Mouse (Mus musculus): ENCODE results near the gene Sbno2.
A peak's percentile ranks its signal among the peaks of the same experiment; 100 is the strongest.

Sbno2 gene

DNA sequence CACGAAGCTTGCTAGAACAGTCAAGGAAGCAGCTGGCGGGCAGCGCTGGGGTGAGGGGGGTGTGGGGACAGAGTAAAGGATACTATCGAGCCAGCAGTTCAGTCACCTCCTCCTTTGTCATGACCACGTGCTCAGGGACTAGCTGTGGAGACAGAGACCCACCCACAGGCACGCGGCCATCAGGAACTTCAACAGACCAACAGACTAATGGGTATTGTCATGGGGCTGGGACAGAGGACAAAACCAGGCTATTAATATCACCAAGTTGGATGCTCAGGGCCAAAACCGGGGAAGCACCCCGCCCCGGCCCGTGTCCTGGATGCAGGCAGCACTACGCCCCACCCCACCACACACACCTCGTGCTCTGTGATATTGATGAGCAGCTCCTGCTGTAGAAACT, 68.5 kb downstream of the Sbno2 start:
- no peak for DNase-seq (ENCODE audit: low spot score in 2 of 2)

DNA sequence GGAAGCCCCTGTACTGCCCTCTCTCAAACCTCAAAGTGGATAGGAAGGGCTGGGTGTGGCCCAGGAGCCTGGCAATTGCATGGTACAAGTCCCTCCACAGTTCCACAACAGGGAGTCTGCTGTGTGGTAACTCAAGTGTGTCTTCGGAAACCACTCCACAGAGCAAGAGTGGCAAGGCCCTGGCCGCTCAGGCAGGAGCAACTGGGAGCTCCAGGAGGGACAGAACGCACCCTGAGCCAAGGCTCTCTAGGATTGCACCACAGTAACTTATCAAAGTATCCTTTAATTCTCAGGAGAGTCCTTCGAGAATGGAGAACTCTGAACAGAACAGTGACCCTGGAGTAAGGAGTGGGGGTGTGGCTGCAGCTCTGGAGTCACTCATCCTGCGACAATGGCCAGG, 69.7 kb downstream of the Sbno2 start:
- DNase-seq (ENCODE audit: low spot score in 2 of 2), result no peak

DNA sequence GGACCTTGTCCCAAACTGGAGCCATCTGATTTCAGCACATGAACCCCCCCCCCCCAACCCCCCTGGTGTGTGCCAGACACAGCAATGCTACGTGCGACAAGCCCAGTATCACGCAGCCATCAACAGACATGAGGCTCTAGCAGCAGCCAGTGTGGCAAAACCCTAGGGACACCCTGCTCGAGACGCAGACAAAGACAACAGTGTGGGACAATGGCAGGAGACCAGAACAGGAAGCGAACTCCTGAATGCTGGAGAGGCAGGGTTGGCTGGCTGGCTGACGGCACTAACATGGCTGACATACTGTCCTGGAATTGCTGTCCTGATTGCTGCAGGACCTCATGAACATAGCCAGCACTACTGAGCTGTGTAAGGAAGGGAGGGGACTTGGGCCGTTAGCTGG, 70.2 kb downstream of the Sbno2 start:
- DNase-seq (ENCODE audit: low spot score in 2 of 2), result no peak

- DNase-seq (ENCODE audit: low spot score in 2 of 2), result no peak
Measured at GRCm38 (mm10) chr10:80033511-80034391, 71.6 kb downstream of the Sbno2 start.

GRCm38 (mm10) chr10:80032799-80033480, 72.4 kb downstream of the Sbno2 start:
- peak in 1 of 2 experiments; percentile 65 for DNase-seq (ENCODE audit: low spot score in 2 of 2)

GRCm38 (mm10) chr10:80030736-80031135, 74.6 kb downstream of the Sbno2 start:
- no peak for DNase-seq (ENCODE audit: low spot score in 2 of 2)

DNA sequence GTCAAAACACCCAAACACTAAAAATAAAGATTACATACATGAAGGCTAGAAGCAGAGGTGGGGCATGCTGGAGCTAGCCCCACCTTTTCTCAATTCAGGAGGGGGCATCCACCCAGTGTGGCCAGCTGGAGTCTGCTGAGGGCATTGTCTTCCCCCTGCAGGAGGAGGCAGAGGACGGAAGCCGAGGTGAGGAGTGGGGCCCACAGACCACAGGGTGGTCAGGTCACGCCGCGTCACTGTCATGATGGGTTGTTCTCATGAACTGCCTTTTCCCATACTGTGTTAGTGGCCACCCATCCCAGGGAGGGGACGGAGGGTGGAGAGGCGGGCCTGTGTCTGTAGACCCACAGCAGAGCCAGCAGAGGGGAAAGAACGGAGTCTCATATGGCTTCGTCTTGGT, 75.2 kb downstream of the Sbno2 start:
- DNase-seq (ENCODE audit: low spot score in 2 of 2), result no peak

GRCm38 (mm10) chr10:80028521-80028846, 76.9 kb downstream of the Sbno2 start:
- no peak for DNase-seq (ENCODE audit: low spot score in 2 of 2)

GRCm38 (mm10) chr10:80027681-80028520, 77.5 kb downstream of the Sbno2 start:
- DNase-seq (ENCODE audit: low spot score in 2 of 2), result no peak

GRCm38 (mm10) chr10:80025889-80026288, 79.5 kb downstream of the Sbno2 start:
- DNase-seq (ENCODE audit: low spot score in 2 of 2), result no peak

DNA sequence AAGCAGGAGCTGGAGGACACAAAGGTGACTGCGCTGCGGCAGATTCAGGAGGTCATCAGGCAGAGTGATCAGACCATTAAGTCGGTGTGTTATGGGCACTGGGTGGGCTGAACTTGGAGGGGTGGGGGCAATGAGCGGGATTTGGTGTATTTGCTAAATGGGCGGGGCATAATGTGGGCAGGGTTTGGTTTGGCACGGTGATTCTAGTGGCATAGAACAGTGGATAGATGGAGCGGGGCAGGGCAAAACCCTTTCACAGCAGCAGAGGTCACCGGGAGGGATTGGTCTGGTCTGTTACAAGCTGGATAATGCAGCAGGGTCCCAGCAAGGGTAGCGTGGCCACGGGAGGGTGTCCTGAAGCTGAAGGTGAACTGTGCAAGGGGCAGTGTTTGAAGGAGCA, 79.9 kb downstream of the Sbno2 start:
- DNase-seq (ENCODE audit: low spot score in 2 of 2), result no peak

- DNase-seq (ENCODE audit: low spot score in 2 of 2), result no peak
Measured at GRCm38 (mm10) chr10:80025044-80025347, 80.4 kb downstream of the Sbno2 start.

GRCm38 (mm10) chr10:80024229-80025043, 80.9 kb downstream of the Sbno2 start:
- DNase-seq (ENCODE audit: low spot score in 2 of 2), result no peak

DNA sequence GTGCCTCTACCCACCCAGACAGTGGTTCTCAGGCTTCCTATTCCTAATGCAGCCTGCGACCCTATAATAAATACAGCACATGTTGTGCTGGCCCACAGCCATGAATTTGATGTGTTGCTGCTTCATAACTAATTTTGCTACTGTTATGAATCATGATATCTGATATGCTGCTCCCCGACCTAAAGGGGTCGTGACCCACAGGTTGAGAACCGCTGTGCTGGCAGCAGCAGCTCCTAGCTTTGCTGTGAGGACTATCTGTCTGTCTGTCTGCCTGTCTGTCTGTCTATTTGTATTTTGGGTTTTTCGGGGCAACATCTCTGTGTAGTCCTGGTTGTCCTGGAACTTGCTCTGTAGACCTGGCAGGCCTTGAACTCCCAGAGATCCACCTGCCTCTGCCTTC, 81.6 kb downstream of the Sbno2 start:
- no peak for DNase-seq (ENCODE audit: low spot score in 2 of 2)

DNA sequence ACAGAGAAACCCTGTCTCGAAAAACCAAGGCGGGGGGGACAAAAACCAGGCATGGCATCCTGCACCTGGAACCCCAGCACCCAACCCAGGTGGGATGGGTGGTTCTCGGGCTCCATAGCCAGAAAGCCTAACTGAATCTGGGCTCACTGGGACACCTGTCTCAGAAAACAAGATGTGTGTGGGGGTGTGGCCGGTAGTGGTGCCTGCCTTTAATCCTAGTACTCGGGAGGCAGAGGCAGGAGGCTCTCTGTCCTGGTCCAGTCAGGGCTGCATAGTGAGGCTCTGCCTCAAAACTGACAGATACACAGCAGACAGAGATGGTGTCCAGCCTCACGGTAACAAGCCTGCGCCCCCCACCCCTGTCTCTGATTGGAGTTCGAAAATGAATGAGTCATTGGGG, 82.6 kb downstream of the Sbno2 start:
- DNase-seq (ENCODE audit: low spot score in 2 of 2), result no peak

- no peak for DNase-seq (ENCODE audit: low spot score in 2 of 2)
Measured at GRCm38 (mm10) chr10:80022164-80022563, 83.2 kb downstream of the Sbno2 start.

DNA sequence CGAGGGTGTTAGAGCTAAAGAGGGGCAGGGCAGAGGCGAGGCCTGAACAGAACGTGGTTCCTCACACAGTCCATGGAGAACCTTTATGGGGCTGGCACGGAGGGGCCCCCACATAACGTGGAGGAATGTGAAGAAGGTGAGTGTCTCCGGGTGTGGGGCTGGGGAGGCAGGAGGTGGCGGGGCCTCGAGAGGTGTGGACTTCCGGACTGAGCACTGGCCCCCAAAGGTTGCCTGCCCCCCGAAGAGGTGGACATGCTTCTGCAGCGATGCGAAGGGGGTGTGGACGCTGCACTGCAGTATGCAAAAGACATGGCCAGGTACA, 84.1 kb downstream of the Sbno2 start:
- DNase-seq (ENCODE audit: low spot score in 2 of 2), result no peak

DNA sequence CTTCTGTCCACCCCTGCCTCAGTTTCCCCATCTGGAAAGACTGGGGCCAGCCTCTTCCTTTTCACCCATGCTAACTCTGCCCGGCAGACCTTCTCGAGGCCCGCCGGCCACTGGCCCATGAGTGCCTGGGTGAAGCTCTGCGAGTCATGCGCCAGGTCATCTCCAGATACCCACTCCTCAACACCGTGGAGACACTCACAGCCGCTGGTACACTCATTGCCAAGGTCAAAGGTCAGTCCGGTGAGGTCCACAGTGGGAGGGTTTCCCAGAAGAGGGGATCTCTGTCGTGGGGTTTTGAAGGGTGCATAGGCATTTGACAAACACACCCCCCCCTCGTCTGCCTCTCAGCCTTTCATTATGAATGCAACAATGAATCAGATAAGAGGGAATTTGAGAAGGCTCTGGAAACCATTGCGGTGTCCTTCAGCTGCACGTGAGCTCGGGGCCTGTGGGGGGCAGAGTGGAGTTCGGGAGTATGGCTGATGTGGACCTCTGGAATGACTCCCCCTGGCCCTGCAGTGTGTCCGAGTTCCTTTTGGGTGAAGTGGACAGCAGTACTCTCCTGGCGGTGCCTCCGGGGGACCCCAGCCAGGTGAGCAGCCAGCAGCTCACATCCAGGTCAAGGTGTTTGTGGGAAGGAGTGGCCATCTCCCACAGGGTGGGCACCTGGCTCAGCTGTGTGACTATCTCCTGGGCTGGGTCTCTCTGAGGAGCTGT, 84.6 kb downstream of the Sbno2 start:
- no peak for DNase-seq (ENCODE audit: low spot score in 2 of 2)

GRCm38 (mm10) chr10:80020191-80020590, 85.2 kb downstream of the Sbno2 start:
- no peak for DNase-seq (ENCODE audit: low spot score in 2 of 2)

DNA sequence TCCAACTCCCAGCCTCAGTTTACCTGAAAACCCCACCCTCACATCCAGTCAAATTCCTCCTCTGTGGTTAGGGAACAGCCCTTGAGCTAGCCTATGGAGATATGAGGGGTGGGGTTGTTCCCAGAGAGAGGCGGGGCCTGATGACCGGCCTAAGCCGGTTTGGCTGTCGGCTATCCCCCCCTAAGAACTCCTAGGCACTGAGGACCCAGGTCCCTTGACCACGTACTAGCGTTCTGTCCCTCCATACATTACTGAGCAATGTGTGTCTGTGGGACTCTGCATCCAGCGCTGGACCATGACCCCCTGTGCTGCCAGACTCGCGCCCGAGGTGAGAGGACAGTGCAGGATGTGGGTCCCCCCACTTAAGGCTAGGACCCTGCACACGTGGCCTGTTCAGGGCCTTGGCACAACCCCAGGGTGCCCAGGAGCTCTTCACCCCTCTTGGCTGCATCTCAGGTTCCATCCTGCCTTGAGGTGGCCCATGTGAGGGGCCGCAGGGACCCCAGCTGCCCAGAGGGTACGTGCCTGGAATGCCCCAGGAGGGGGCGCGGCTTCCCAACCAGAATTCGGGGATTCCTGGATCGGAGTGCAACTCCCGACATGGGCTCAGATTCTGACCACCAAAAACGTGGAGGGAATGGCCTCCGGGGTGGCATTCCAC, 85.8 kb downstream of the Sbno2 start:
- DNase-seq (ENCODE audit: low spot score in 2 of 2), result no peak
